Mouse (Mus musculus): Measurements from ENCODE around the gene Cd47. TPM values are rescaled to one million over a fixed set of nuclear protein-coding genes. Genes with fewer than 3 reads are reported as not detected.

Cd47 gene
- polyA plus RNA-seq, 1 experiment from 2014 or later, result 68.6 TPM

- TF ChIP-seq CTCF (IDR thresholded peaks at IDR 0.05), result no peak
- DNase-seq (ENCODE audit: low read depth, low spot score) (no peak), ATAC-seq (no peak)
- ChIA-PET POLR2A (interaction anchor here (0.7 kb wide), 1 partner anchor 10 kb away, joined by 5 read pairs; no protein-coding TSS in a partner anchor), CTCF (interaction anchor here (1.0 kb wide), 1 partner anchor 9 kb away, joined by 3 read pairs; no protein-coding TSS in a partner anchor)
- H3K27me3 ChIP-seq, result no peaks in the 10 kb centered on the region
- in situ Hi-C loops (cut with MboI; ENCODE audit: low pct_unique_long_range_greater_than_20kb), result no loop called here
Observed at GRCm38 (mm10) chr16:49866617-49867016, 66.3 kb downstream of the Cd47 start.

- ChIA-PET POLR2A (no interaction called here), CTCF (no interaction called here)
- DNase-seq (ENCODE audit: low read depth, low spot score), result no peak
- in situ Hi-C loops (cut with MboI; ENCODE audit: low pct_unique_long_range_greater_than_20kb), result no loop called here
- no peak for ATAC-seq
- no peaks in the 10 kb centered on the region for H3K27me3 ChIP-seq
- no peak for TF ChIP-seq CTCF (IDR thresholded peaks at IDR 0.05)
Observed at GRCm38 (mm10) chr16:49868278-49868677, 67.9 kb downstream of the Cd47 start.

- no peaks in the 10 kb centered on the region for H3K27me3 ChIP-seq
- ChIA-PET POLR2A (no interaction called here), CTCF (interaction anchor here (0.9 kb wide), 1 partner anchor 15 kb away, joined by 4 read pairs; no protein-coding TSS in a partner anchor)
- no peak for TF ChIP-seq CTCF (IDR thresholded peaks at IDR 0.05)
- DNase-seq (ENCODE audit: low read depth, low spot score) (no peak), ATAC-seq (no peak)
- in situ Hi-C loops (cut with MboI; ENCODE audit: low pct_unique_long_range_greater_than_20kb), result no loop called here
Observed at GRCm38 (mm10) chr16:49873918-49874317, 73.6 kb downstream of the Cd47 start.

GRCm38 (mm10) chr16:49874546-49874945 lies 74.2 kb downstream of the Cd47 start:
- CTCF ChIA-PET, result no interaction called here
- no peaks in the 10 kb centered on the region for H3K27me3 ChIP-seq
- in situ Hi-C loops (cut with MboI; ENCODE audit: low pct_unique_long_range_greater_than_20kb), result no loop called here
- DNase-seq (ENCODE audit: low read depth, low spot score), result no peak
- no peak for TF ChIP-seq CTCF (IDR thresholded peaks at IDR 0.05)
- no peak for ATAC-seq
- POLR2A ChIA-PET, result interaction anchor here (0.7 kb wide), 1 partner anchor 14 kb away, joined by 6 read pairs; no protein-coding TSS in a partner anchor

GRCm38 (mm10) chr16:49876291-49877030 lies 76.1 kb downstream of the Cd47 start:
- ATAC-seq (no peak), DNase-seq (ENCODE audit: low read depth, low spot score) (no peak)
- in situ Hi-C loops (cut with MboI; ENCODE audit: low pct_unique_long_range_greater_than_20kb), result no loop called here
- no peak for TF ChIP-seq CTCF (IDR thresholded peaks at IDR 0.05)
- ChIA-PET POLR2A (no interaction called here), CTCF (interaction anchor here (1.6 to 1.7 kb wide), 2 partner anchors 13 to 22 kb away, joined by 3 read pairs; no protein-coding TSS in a partner anchor)
- H3K27me3 ChIP-seq, result no peaks in the 10 kb centered on the region

GRCm38 (mm10) chr16:49877243-49877642 lies 76.9 kb downstream of the Cd47 start:
- in situ Hi-C loops (cut with MboI; ENCODE audit: low pct_unique_long_range_greater_than_20kb), result no loop called here
- TF ChIP-seq CTCF (IDR thresholded peaks at IDR 0.05), result no peak

GRCm38 (mm10) chr16:49878051-49878450 lies 77.7 kb downstream of the Cd47 start:
- POLR2A ChIA-PET, result no interaction called here
- DNase-seq (ENCODE audit: low read depth, low spot score) (no peak), ATAC-seq (no peak)
- in situ Hi-C loops (cut with MboI; ENCODE audit: low pct_unique_long_range_greater_than_20kb), result no loop called here
- CTCF ChIA-PET, result interaction anchor here (1.7 kb wide), 1 partner anchor 14 kb away, joined by 3 read pairs; no protein-coding TSS in a partner anchor
- H3K27me3 ChIP-seq, result no peaks in the 10 kb centered on the region
- TF ChIP-seq CTCF (IDR thresholded peaks at IDR 0.05), result no peak

More at GRCm38 (mm10) chr16:49877243-49877642, 76.9 kb downstream of the Cd47 start:
- H3K27me3 ChIP-seq, result no peaks in the 10 kb centered on the region
- POLR2A ChIA-PET, result no interaction called here
- no peak for DNase-seq (ENCODE audit: low read depth, low spot score)
- no peak for ATAC-seq
- CTCF ChIA-PET, result interaction anchor here (1.7 kb wide), 1 partner anchor 13 kb away, joined by 3 read pairs; no protein-coding TSS in a partner anchor

- POLR2A ChIA-PET, result interaction anchor here (0.6 kb wide), 1 partner anchor 222 kb away, joined by 3 read pairs; no protein-coding TSS in a partner anchor
- CTCF ChIA-PET, result interaction anchor here (2.4 kb wide), 1 partner anchor 10 kb away, joined by 7 read pairs; no protein-coding TSS in a partner anchor
- DNase-seq (ENCODE audit: low read depth, low spot score) (no peak), ATAC-seq (no peak)
- no peak for TF ChIP-seq CTCF (IDR thresholded peaks at IDR 0.05)
- in situ Hi-C loops (cut with MboI; ENCODE audit: low pct_unique_long_range_greater_than_20kb), result no loop called here
- H3K27me3 ChIP-seq, result no peaks in the 10 kb centered on the region
Observed at GRCm38 (mm10) chr16:49886403-49887066, 86.2 kb downstream of the Cd47 start.

GRCm38 (mm10) chr16:49887290-49887689 lies 87.0 kb downstream of the Cd47 start:
- ATAC-seq (no peak), DNase-seq (ENCODE audit: low read depth, low spot score) (no peak)
- CTCF ChIA-PET, result interaction anchor here (2.4 kb wide), 1 partner anchor 9 kb away, joined by 7 read pairs; no protein-coding TSS in a partner anchor
- in situ Hi-C loops (cut with MboI; ENCODE audit: low pct_unique_long_range_greater_than_20kb), result no loop called here
- TF ChIP-seq CTCF (IDR thresholded peaks at IDR 0.05), result no peak
- POLR2A ChIA-PET, result interaction anchor here (0.6 kb wide), 1 partner anchor 221 kb away, joined by 3 read pairs; no protein-coding TSS in a partner anchor
- H3K27me3 ChIP-seq, result no peaks in the 10 kb centered on the region

- ATAC-seq, result no peak
- in situ Hi-C loops (cut with MboI; ENCODE audit: low pct_unique_long_range_greater_than_20kb), result no loop called here
- DNase-seq (ENCODE audit: low read depth, low spot score), result no peak
- TF ChIP-seq CTCF (IDR thresholded peaks at IDR 0.05), result no peak
- no peaks in the 10 kb centered on the region for H3K27me3 ChIP-seq
- POLR2A ChIA-PET, result no interaction called here
- CTCF ChIA-PET, result interaction anchor here (2.4 kb wide), 1 partner anchor 8 kb away, joined by 7 read pairs; no protein-coding TSS in a partner anchor
Observed at GRCm38 (mm10) chr16:49887811-49888564, 87.7 kb downstream of the Cd47 start.

Measured in Patski (cell line).